9 mouse cellular contexts compared by ENCODE assay signal in genomic region chr13:97757033-97757432, GRCm38 (mm10). TPM values are rescaled to one million over a fixed set of nuclear protein-coding genes. Genes with fewer than 3 reads are reported as not detected.
DNase-seq lines count a peak whose midpoint lies in the region; ATAC-seq and TF ChIP-seq lines count a peak whose summit lies in the region.
"Had no signal": no experiment of that assay in that cellular context is flagged by ENCODE, and none has a peak within 500 bp of the region (broad histone marks: within the 10 kb centered on the region; RNA-seq: fewer than 3 reads in every experiment).

No protein-coding gene starts in this region.

- peak; percentile 17 for DNase-seq in kidney, adult 2 months
- DNase-seq in kidney, adult 11 months = no peak
- peak; percentile 33 for DNase-seq in NIH3T3 (ENCODE audit: low read depth)
- DNase-seq in forebrain, postnatal 0 days = peak; percentile 67
- peak; percentile 32 for DNase-seq in right cerebral cortex, postnatal 25 days
- no peak for DNase-seq in spleen, adult 18-20 months
- no peak for DNase-seq in ovary, postnatal 10 days (ENCODE audit: low spot score)

- TF ChIP-seq POLR2A in kidney, adult 2 months (IDR thresholded peaks at IDR 0.05; ENCODE audit: low read depth, low read length) = no peak

- no peak overlapping the region for H3K27ac ChIP-seq in kidney, adult 2 months (ENCODE audit: insufficient read depth, low read depth, low read length)
- H3K27ac ChIP-seq in forebrain, postnatal 0 days (ENCODE audit: low read depth, low read length) = peak overlapping the region; percentile 47; the same call in 1 of the 2 replicates
- H3K27ac ChIP-seq in hindbrain, embryonic 16.5 days (ENCODE audit: low read depth, low read length) = 0 out of 2 replicates have a peak overlapping the region, but pooled peaks have one; percentile 34

- H3K4me3 ChIP-seq in kidney, adult 2 months (ENCODE audit: insufficient read depth, low read depth, low read length) = no peak overlapping the region
- no peak overlapping the region for H3K4me3 ChIP-seq in forebrain, postnatal 0 days (ENCODE audit: low read depth, low read length)
- no peak overlapping the region for H3K4me3 ChIP-seq in hindbrain, embryonic 16.5 days (ENCODE audit: low read length)

- 81% methylated on average over 4 of the region's 4 CpGs for WGBS in kidney, adult 2 months
- 18% methylated on average over 4 of the region's 4 CpGs for WGBS in forebrain, postnatal 0 days
- WGBS in hindbrain, embryonic 16.5 days = 36% methylated on average over 4 of the region's 4 CpGs

- no peak for TF ChIP-seq CTCF in kidney, adult 2 months (conservative IDR thresholded peaks at IDR 0.05; ENCODE audit: insufficient read depth, insufficient read length, low read depth, low read length)
- no peak for TF ChIP-seq CTCF in forebrain, postnatal 0 days (IDR thresholded peaks at IDR 0.05; ENCODE audit: low read depth)

- no peaks in the 10 kb centered on the region for H3K9me3 ChIP-seq in forebrain, postnatal 0 days (ENCODE audit: low read length)
- H3K9me3 ChIP-seq in hindbrain, embryonic 16.5 days (ENCODE audit: control insufficient read depth, low read length) = no peaks in the 10 kb centered on the region
- H3K9me3 ChIP-seq: G1E had no signal

- H3K27me3 ChIP-seq in kidney, adult 2 months (replicated peaks; ENCODE audit: control insufficient read depth, insufficient read depth, low read length) = no peaks in the 10 kb centered on the region
- no peaks in the 10 kb centered on the region for H3K27me3 ChIP-seq in forebrain, postnatal 0 days (ENCODE audit: insufficient read depth, low read length)
- no peaks in the 10 kb centered on the region for H3K27me3 ChIP-seq in hindbrain, embryonic 16.5 days (replicated peaks; ENCODE audit: control insufficient read depth, insufficient read depth, low read length)

- H3K4me2 ChIP-seq in forebrain, postnatal 0 days (ENCODE audit: low read depth) = no peak overlapping the region
- no peak overlapping the region for H3K4me2 ChIP-seq in hindbrain, embryonic 16.5 days (ENCODE audit: low read length)

- H3K36me3 ChIP-seq in kidney, adult 2 months (ENCODE audit: control insufficient read depth, insufficient read depth, low read length) = no peaks in the 10 kb centered on the region
- no peaks in the 10 kb centered on the region for H3K36me3 ChIP-seq in forebrain, postnatal 0 days (ENCODE audit: insufficient read depth)
- no peaks in the 10 kb centered on the region for H3K36me3 ChIP-seq in hindbrain, embryonic 16.5 days (ENCODE audit: control insufficient read depth, insufficient read depth, low read length)
- H3K36me3 ChIP-seq: G1E had no signal

- no peaks in the 10 kb centered on the region for H3K4me1 ChIP-seq in kidney, adult 2 months (ENCODE audit: control insufficient read depth, insufficient read depth, low read length)
- 0 out of 2 replicates have a peak, but pooled peaks cover 3% of the 10 kb centered on the region for H3K4me1 ChIP-seq in forebrain, postnatal 0 days (ENCODE audit: insufficient read depth)
- H3K4me1 ChIP-seq in hindbrain, embryonic 16.5 days (ENCODE audit: control insufficient read depth, insufficient read depth, low read depth, low read length) = no peaks in the 10 kb centered on the region; the same call in none of the 2 replicates

- ATAC-seq in forebrain, postnatal 0 days = peak; percentile 63
- peak; percentile 85 for ATAC-seq in hindbrain, embryonic 16.5 days

- H3K9ac ChIP-seq in forebrain, postnatal 0 days = no peak overlapping the region
- no peak overlapping the region for H3K9ac ChIP-seq in hindbrain, embryonic 16.5 days (ENCODE audit: low read depth, low read length)

RNA-seq across cellular contexts. Expression of gene Gm10260, which starts 3.4 kb away (rescaled TPM):
- 3.9 and 5.3 TPM in 2 replicates for polyA plus RNA-seq in kidney, adult 2 months (2012; rRNA removed)
- 6.3 and 11.4 TPM in 2 replicates for total RNA-seq in forebrain, postnatal 0 days (2014; rRNA removed)
- polyA plus RNA-seq in forebrain, postnatal 0 days (2015; fragmentation: Nextera tagmentation; extraction: Ambion mirVana) = 4.6 TPM in 2 replicates
- polyA plus RNA-seq in hindbrain, embryonic 16.5 days (2015; fragmentation: Nextera tagmentation; extraction: Ambion mirVana) = 2.5 and 6.8 TPM in 2 replicates

Comparison
In these comparisons a context has a peak if more than half of its experiments do, and no peak if none do; other contexts are left out.
1. DNase-seq: peak in kidney, adult 2 months (single experiment), NIH3T3 (single experiment), forebrain, postnatal 0 days (single experiment) and right cerebral cortex, postnatal 25 days (single experiment); none in kidney, adult 11 months (single experiment), spleen, adult 18-20 months (0 of 2) and ovary, postnatal 10 days (single experiment).